Mouse (Mus musculus): ENCODE data around the gene Gm44965. TPM values are rescaled to one million over a fixed set of nuclear protein-coding genes. Genes with fewer than 3 reads are reported as not detected.

Gene Gm44965
- polyA plus RNA-seq, 1 experiment from 2014 or later: 1.2 TPM

GRCm38 (mm10) chr6:48568036-48568984, 25.4 kb upstream of the Gm44965 start:
- no peak overlapping the region for H3K27ac ChIP-seq
- no peaks in the 10 kb centered on the region for H3K27me3 ChIP-seq (ENCODE audit: insufficient read depth, poor library complexity, severe bottlenecking)
- peaks cover 60% of the 10 kb centered on the region for H3K36me3 ChIP-seq
- no peak overlapping the region for H3K4me3 ChIP-seq
- DNase-seq (ENCODE audit: low spot score): no peak
- no peaks in the 10 kb centered on the region for H3K9me3 ChIP-seq
- 92% methylated on average over 21 of the region's 21 CpGs for WGBS
- peaks cover 12% of the 10 kb centered on the region for H3K4me1 ChIP-seq (replicated peaks)

GRCm38 (mm10) chr6:48569065-48569807, 24.5 kb upstream of the Gm44965 start:
- H3K27me3 ChIP-seq (ENCODE audit: insufficient read depth, poor library complexity, severe bottlenecking): no peaks in the 10 kb centered on the region
- 88% methylated on average over 8 of the region's 8 CpGs for WGBS
- no peak overlapping the region for H3K27ac ChIP-seq
- peaks cover 50% of the 10 kb centered on the region for H3K36me3 ChIP-seq
- H3K4me3 ChIP-seq: no peak overlapping the region
- DNase-seq (ENCODE audit: low spot score): no peak
- no peaks in the 10 kb centered on the region for H3K9me3 ChIP-seq
- peaks cover 13% of the 10 kb centered on the region for H3K4me1 ChIP-seq (replicated peaks)

- H3K27me3 ChIP-seq (ENCODE audit: insufficient read depth, poor library complexity, severe bottlenecking): no peaks in the 10 kb centered on the region
- no peak overlapping the region for H3K4me3 ChIP-seq
- H3K27ac ChIP-seq: no peak overlapping the region
- peaks cover 23% of the 10 kb centered on the region for H3K36me3 ChIP-seq
- no peaks in the 10 kb centered on the region for H3K9me3 ChIP-seq
- DNase-seq (ENCODE audit: low spot score): no peak
- 92% methylated on average over 5 of the region's 5 CpGs for WGBS
- peaks cover 13% of the 10 kb centered on the region for H3K4me1 ChIP-seq (replicated peaks)
Measured at GRCm38 (mm10) chr6:48572014-48572413, 21.7 kb upstream of the Gm44965 start.

GRCm38 (mm10) chr6:48572572-48573061, 21.1 kb upstream of the Gm44965 start, which contains the start of gene Rarres2:
Gene Rarres2, minus strand, starts transcription at chr6:48572789.
- peaks cover 13% of the 10 kb centered on the region for H3K4me1 ChIP-seq (replicated peaks)
- peaks cover 23% of the 10 kb centered on the region for H3K36me3 ChIP-seq
- H3K9me3 ChIP-seq: no peaks in the 10 kb centered on the region
- H3K4me3 ChIP-seq: no peak within 1 kb of the TSS
- no peaks in the 10 kb centered on the region for H3K27me3 ChIP-seq (ENCODE audit: insufficient read depth, poor library complexity, severe bottlenecking)
- no peak within 1 kb of the TSS for H3K27ac ChIP-seq
- no peak for DNase-seq (ENCODE audit: low spot score)
- 34% methylated on average over 6 of the region's 6 CpGs for WGBS

- WGBS: 62% methylated on average over 10 of the region's 10 CpGs
- H3K27me3 ChIP-seq (ENCODE audit: insufficient read depth, poor library complexity, severe bottlenecking): no peaks in the 10 kb centered on the region
- no peaks in the 10 kb centered on the region for H3K9me3 ChIP-seq
- peaks cover 19% of the 10 kb centered on the region for H3K36me3 ChIP-seq
- H3K4me1 ChIP-seq (replicated peaks): peaks cover 13% of the 10 kb centered on the region
- H3K27ac ChIP-seq: no peak overlapping the region
- DNase-seq (ENCODE audit: low spot score): peak; percentile 30
- no peak overlapping the region for H3K4me3 ChIP-seq
Measured at GRCm38 (mm10) chr6:48573280-48573679, 20.5 kb upstream of the Gm44965 start.

GRCm38 (mm10) chr6:48573981-48574380, 19.8 kb upstream of the Gm44965 start:
- Histone ChIP-seq H3K4me3 (no peak overlapping the region), H3K4me1 (replicated peaks) (peaks cover 13% of the 10 kb centered on the region), H3K9me3 (no peaks in the 10 kb centered on the region), H3K27ac (no peak overlapping the region), H3K36me3 (peaks cover 13% of the 10 kb centered on the region), H3K27me3 (ENCODE audit: insufficient read depth, poor library complexity, severe bottlenecking) (no peaks in the 10 kb centered on the region)
- WGBS: 79% methylated on average over 3 of the region's 3 CpGs
- no peak for DNase-seq (ENCODE audit: low spot score)

GRCm38 (mm10) chr6:48578736-48579135, 15.0 kb upstream of the Gm44965 start:
- no peak for DNase-seq (ENCODE audit: low spot score)
- Histone ChIP-seq H3K4me3 (no peak overlapping the region), H3K27me3 (ENCODE audit: insufficient read depth, poor library complexity, severe bottlenecking) (no peaks in the 10 kb centered on the region), H3K9me3 (no peaks in the 10 kb centered on the region), H3K36me3 (no peaks in the 10 kb centered on the region), H3K27ac (no peak overlapping the region), H3K4me1 (replicated peaks) (peaks cover 17% of the 10 kb centered on the region)
- 68% methylated on average over 5 of the region's 5 CpGs for WGBS

- DNase-seq (ENCODE audit: low spot score): no peak
- Histone ChIP-seq H3K4me3 (no peak overlapping the region), H3K27ac (no peak overlapping the region), H3K9me3 (no peaks in the 10 kb centered on the region), H3K4me1 (replicated peaks) (peaks cover 17% of the 10 kb centered on the region), H3K27me3 (ENCODE audit: insufficient read depth, poor library complexity, severe bottlenecking) (no peaks in the 10 kb centered on the region), H3K36me3 (no peaks in the 10 kb centered on the region)
- 43% methylated on average over 5 of the region's 5 CpGs for WGBS
Measured at GRCm38 (mm10) chr6:48579215-48579648, 14.5 kb upstream of the Gm44965 start.

- 31% methylated on average over 3 of the region's 3 CpGs for WGBS
- Histone ChIP-seq H3K9me3 (no peaks in the 10 kb centered on the region), H3K36me3 (no peaks in the 10 kb centered on the region), H3K4me1 (replicated peaks) (peaks cover 17% of the 10 kb centered on the region), H3K27ac (no peak overlapping the region), H3K4me3 (no peak overlapping the region), H3K27me3 (ENCODE audit: insufficient read depth, poor library complexity, severe bottlenecking) (no peaks in the 10 kb centered on the region)
- no peak for DNase-seq (ENCODE audit: low spot score)
Measured at GRCm38 (mm10) chr6:48581257-48581656, 12.5 kb upstream of the Gm44965 start.

GRCm38 (mm10) chr6:48582037-48582436, 11.7 kb upstream of the Gm44965 start:
- 65% methylated on average over 3 of the region's 3 CpGs for WGBS
- H3K27me3 ChIP-seq (ENCODE audit: insufficient read depth, poor library complexity, severe bottlenecking): no peaks in the 10 kb centered on the region

GRCm38 (mm10) chr6:48589194-48589750, 4.5 kb upstream of the Gm44965 start, which contains the start of gene Gm45021:
Gene Gm45021, plus strand, starts transcription at chr6:48589610.
- Histone ChIP-seq H3K4me3 (no peak within 1 kb of the TSS), H3K27me3 (ENCODE audit: insufficient read depth, poor library complexity, severe bottlenecking) (no peaks in the 10 kb centered on the region), H3K36me3 (no peaks in the 10 kb centered on the region), H3K27ac (no peak within 1 kb of the TSS), H3K9me3 (no peaks in the 10 kb centered on the region), H3K4me1 (replicated peaks) (peaks cover 16% of the 10 kb centered on the region)
- no peak for DNase-seq (ENCODE audit: low spot score)
- 64% methylated on average over 6 of the region's 6 CpGs for WGBS

More at GRCm38 (mm10) chr6:48582037-48582436, 11.7 kb upstream of the Gm44965 start:
- Histone ChIP-seq H3K9me3 (no peaks in the 10 kb centered on the region), H3K4me1 (replicated peaks) (peaks cover 17% of the 10 kb centered on the region), H3K27ac (0 out of 2 replicates have a peak overlapping the region, but pooled peaks have one; percentile 30), H3K4me3 (no peak overlapping the region), H3K36me3 (no peaks in the 10 kb centered on the region)
- DNase-seq (ENCODE audit: low spot score): peak; percentile 19

GRCm38 (mm10) chr6:48591221-48591845, 2.4 kb upstream of the Gm44965 start:
- WGBS: 84% methylated on average over 3 of the region's 3 CpGs
- DNase-seq (ENCODE audit: low spot score): no peak
- no peak overlapping the region for H3K27ac ChIP-seq

More at GRCm38 (mm10) chr6:48591221-48591845, 2.4 kb upstream of the Gm44965 start:
- H3K9me3 ChIP-seq: peaks cover 8% of the 10 kb centered on the region; the same call in 1 of the 2 replicates
- H3K27me3 ChIP-seq (ENCODE audit: insufficient read depth, poor library complexity, severe bottlenecking): no peaks in the 10 kb centered on the region
- H3K4me3 ChIP-seq: no peak overlapping the region
- peaks cover 29% of the 10 kb centered on the region for H3K4me1 ChIP-seq (replicated peaks)
- peaks cover 14% of the 10 kb centered on the region for H3K36me3 ChIP-seq
